Mouse (Mus musculus): ENCODE measurements at regions not wholly inside any gene's neighbourhood (a gene's known extent, or its start where the extent isn't known, plus 50 kb on each side); places are given as distances from the start of the nearest gene placed in this dataset.

- DNase-seq: no peak
Measured at GRCm38 (mm10) chr8:9042835-9043792, 352.8 kb upstream of the Arglu1 start.

- DNase-seq: no peak
Measured at GRCm38 (mm10) chr8:9029156-9029555, 338.8 kb upstream of the Arglu1 start.

GRCm38 (mm10) chr8:9027672-9028071 is 337.4 kb upstream of the Arglu1 start:
- no peak for DNase-seq

- DNase-seq: no peak
Measured at GRCm38 (mm10) chr8:9025872-9026271, 335.6 kb upstream of the Arglu1 start.

- DNase-seq: no peak
Measured at GRCm38 (mm10) chr8:9025378-9025777, 335.1 kb upstream of the Arglu1 start.

- no peak for DNase-seq
Measured at GRCm38 (mm10) chr8:9020744-9021143, 330.4 kb upstream of the Arglu1 start.

- DNase-seq: no peak
Measured at GRCm38 (mm10) chr8:9020180-9020579, 329.9 kb upstream of the Arglu1 start.

GRCm38 (mm10) chr8:9011785-9012510 is 321.6 kb upstream of the Arglu1 start:
- DNase-seq: no peak

GRCm38 (mm10) chr8:9008006-9008780 is 317.9 kb upstream of the Arglu1 start:
- no peak for DNase-seq

- no peak for DNase-seq
Measured at GRCm38 (mm10) chr8:8999914-9000313, 309.6 kb upstream of the Arglu1 start.

- no peak for DNase-seq
Measured at GRCm38 (mm10) chr8:8997621-8998020, 307.3 kb upstream of the Arglu1 start.

- peak; percentile 88 for DNase-seq
Measured at GRCm38 (mm10) chr8:8994596-8995189, 304.4 kb upstream of the Arglu1 start.

- no peak for DNase-seq
Measured at GRCm38 (mm10) chr8:8994008-8994407, 303.7 kb upstream of the Arglu1 start.

GRCm38 (mm10) chr8:8992461-8993032 is 302.2 kb upstream of the Arglu1 start:
- DNase-seq: peak; percentile 93

- no peak for DNase-seq
Measured at GRCm38 (mm10) chr8:8991026-8991425, 300.7 kb upstream of the Arglu1 start.

- DNase-seq: no peak
Measured at GRCm38 (mm10) chr8:8986068-8986467, 295.7 kb upstream of the Arglu1 start.

GRCm38 (mm10) chr8:8985395-8985794 is 295.1 kb upstream of the Arglu1 start:
- no peak for DNase-seq

- DNase-seq: no peak
Measured at GRCm38 (mm10) chr8:8984829-8985251, 294.5 kb upstream of the Arglu1 start.

- no peak for DNase-seq
Measured at GRCm38 (mm10) chr8:8984159-8984828, 294.0 kb upstream of the Arglu1 start.

- DNase-seq: no peak
Measured at GRCm38 (mm10) chr8:8983133-8983661, 292.9 kb upstream of the Arglu1 start.

- DNase-seq: no peak
Measured at GRCm38 (mm10) chr8:8978969-8979368, 288.6 kb upstream of the Arglu1 start.
